Mouse (Mus musculus) liver, embryonic 14.5 days (tissue): ENCODE results near the gene Vars.

ENCODE experiments used
- CTCF ChIP-seq: IDR thresholded peaks from 2 replicates; pipeline ENCODE4 v1.5.1; 2016; ENCODE audit warnings: antibody characterized with exemption, low read depth, control low read depth
- EP300 ChIP-seq: IDR thresholded peaks from 2 replicates; pipeline ENCODE4 v1.6.1; 2016; ENCODE audit warnings: antibody characterized with exemption, low read depth

DNA sequence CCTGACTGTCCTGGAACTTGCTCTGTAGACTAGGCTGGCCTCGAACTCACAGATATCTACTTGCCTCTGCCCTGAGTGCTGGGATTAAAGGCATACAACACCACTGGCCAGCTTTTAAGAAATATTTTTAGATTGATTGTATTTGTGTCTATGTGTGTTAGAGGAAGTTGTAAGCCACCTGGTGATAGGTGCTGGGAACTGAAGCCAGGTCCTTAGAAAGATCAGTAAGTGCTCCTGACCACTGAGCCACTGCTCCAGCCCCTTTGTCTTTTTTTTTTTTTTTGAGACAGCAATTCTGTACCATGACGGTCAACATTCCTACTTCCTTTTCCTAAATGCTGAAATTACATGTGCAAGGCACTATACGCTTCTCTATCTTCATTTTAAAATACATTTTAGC is 47.5 kb upstream of the Vars start:
- TF ChIP-seq EP300 (no peak), CTCF (no peak)
